Mouse (Mus musculus) spleen, adult 2 months (tissue): ENCODE measurements around the gene Rap1a.

Source experiments
- CTCF ChIP-seq: fragments of 200-500 bp; IDR thresholded peaks from 2 replicates; pipeline ENCODE4 v1.5.1; 2011; ENCODE audit warnings: mild to moderate bottlenecking, inconsistent platforms; ENCODE audit not compliant: insufficient read depth, insufficient read length, insufficient replicate concordance; ENCODE audit errors: extremely low read depth
- POLR2A ChIP-seq: fragments of 200-500 bp; IDR thresholded peaks from 2 replicates; pipeline ENCODE4 v1.6.1; 2011; ENCODE audit warnings: low read depth, low read length, inconsistent platforms

DNA sequence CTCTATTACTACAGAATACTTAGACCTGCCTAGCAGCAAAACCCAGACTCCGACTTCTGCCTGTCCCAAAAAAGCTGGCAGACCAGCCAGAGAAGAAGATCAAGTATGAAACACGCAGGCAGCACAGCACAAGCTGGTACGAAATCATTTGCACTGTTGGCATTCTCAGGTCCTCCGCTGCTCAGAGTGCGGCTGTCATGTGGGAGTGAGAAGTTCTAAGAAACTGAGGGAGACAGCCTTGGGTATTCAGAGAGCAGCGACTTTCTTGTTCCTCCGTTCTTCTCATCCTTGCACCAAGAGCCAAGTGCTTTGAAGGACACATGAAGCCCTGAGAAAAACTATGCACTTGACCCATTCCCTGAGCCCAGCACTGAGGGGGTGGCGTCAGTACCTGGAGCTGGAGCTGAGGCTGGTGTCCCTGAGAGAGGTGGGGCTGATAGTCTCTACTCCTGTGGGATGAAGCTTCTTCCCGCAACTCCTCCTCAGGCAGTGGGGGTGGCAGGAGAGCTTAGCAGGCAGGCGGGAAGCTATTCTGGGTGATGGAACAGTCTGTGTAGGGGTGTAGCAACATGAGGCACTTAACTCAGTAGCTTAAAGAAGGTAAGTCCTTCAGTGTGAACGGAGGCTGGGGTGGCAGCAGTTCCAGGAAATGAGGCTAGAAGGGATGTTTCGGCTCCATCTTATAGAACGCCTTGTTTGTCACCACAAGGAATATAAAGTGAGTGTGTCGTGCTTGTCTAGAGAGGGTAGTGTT, 107.6 kb downstream of the Rap1a start:
- TF ChIP-seq CTCF (no peak), POLR2A (no peak)
